Mouse (Mus musculus): ENCODE data around the gene Dll1. TPM values are rescaled to one million over a fixed set of nuclear protein-coding genes. Genes with fewer than 3 reads are reported as not detected.

Dll1 gene
- polyA plus RNA-seq, 2 experiments: 7.3 to 10.1 TPM

DNA sequence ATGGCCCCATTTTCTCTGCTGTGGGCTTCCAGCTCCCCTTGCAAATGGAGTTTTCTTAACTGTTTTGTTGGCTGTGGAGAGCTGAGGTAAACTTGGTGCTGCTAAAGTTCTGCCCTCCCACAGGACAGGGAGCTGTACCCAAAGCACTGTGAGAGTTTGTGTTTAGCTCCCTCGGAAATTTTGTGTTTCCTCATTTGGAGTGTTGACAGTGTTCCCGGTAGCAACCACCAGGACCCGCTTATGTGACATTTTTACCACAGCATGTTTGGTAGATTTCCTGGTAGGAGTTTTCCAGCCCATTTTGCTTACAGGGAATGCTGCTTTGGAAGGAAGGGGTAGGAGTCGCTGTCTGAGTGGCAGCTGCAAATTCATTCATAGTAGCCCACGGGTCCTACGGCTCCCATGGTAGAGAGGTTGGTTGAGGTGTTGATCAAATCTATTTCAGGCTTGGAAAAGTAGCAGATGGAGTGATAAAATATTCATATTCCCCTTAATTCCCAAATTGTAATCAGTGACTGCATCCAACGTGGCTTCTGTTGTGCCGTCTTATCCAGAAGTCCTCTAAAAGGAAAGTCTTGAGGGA, 43.4 kb upstream of the Dll1 start:
- Histone ChIP-seq H3K9me3 (ENCODE audit: control insufficient read depth, low read length) (no peaks in the 10 kb centered on the region), H3K36me3 (ENCODE audit: control insufficient read depth, insufficient read depth, low read length) (peaks cover 95% of the 10 kb centered on the region), H3K4me2 (replicated peaks; ENCODE audit: low read depth, low read length, severe bottlenecking) (no peak overlapping the region), H3K27ac (replicated peaks; ENCODE audit: low read depth, low read length) (no peak overlapping the region), H3K4me3 (replicated peaks; ENCODE audit: low read length) (no peak overlapping the region), H3K27me3 (ENCODE audit: control insufficient read depth, insufficient read depth, low read length) (no peaks in the 10 kb centered on the region), H3K9ac (ENCODE audit: low read depth, low read length, severe bottlenecking) (no peak overlapping the region), H3K4me1 (ENCODE audit: control insufficient read depth, insufficient read depth, low read length) (no peaks in the 10 kb centered on the region)
- ATAC-seq (ENCODE audit: low FRiP score, low read depth) (no peak), DNase-seq (ENCODE audit: low spot score) (no peak)
- WGBS: 89% methylated on average over 8 of the region's 8 CpGs
- no peak for TF ChIP-seq POLR2A (IDR thresholded peaks at IDR 0.05; ENCODE audit: borderline replicate concordance, extremely low read depth, insufficient read depth, insufficient read length)

DNA sequence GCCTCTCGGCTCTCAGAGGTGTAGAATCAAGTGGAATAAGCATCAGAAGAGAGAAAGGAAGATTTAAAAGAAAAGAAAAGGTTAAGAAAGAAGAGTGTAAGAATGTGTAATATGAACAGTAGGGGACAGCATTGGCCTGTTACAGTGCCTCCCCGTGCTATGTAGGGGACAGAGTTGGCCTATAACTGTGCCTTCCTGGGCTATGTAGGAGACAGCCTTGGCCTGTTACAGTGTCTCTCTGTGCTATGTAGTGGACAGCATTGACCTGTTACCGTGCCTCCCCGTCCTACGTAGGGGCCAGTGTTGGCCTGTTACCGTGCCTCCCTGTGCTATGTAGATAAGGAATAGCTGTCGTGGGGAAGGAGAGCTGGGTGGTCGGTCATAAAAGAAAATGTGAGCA, 42.9 kb upstream of the Dll1 start:
- WGBS: 84% methylated on average over 8 of the region's 8 CpGs
- Histone ChIP-seq H3K4me2 (replicated peaks; ENCODE audit: low read depth, low read length, severe bottlenecking) (no peak overlapping the region), H3K27me3 (ENCODE audit: control insufficient read depth, insufficient read depth, low read length) (no peaks in the 10 kb centered on the region), H3K9ac (ENCODE audit: low read depth, low read length, severe bottlenecking) (no peak overlapping the region), H3K27ac (replicated peaks; ENCODE audit: low read depth, low read length) (no peak overlapping the region), H3K36me3 (ENCODE audit: control insufficient read depth, insufficient read depth, low read length) (peaks cover 95% of the 10 kb centered on the region), H3K4me3 (replicated peaks; ENCODE audit: low read length) (no peak overlapping the region), H3K9me3 (ENCODE audit: control insufficient read depth, low read length) (no peaks in the 10 kb centered on the region), H3K4me1 (ENCODE audit: control insufficient read depth, insufficient read depth, low read length) (no peaks in the 10 kb centered on the region)
- DNase-seq (ENCODE audit: low spot score) (no peak), ATAC-seq (ENCODE audit: low FRiP score, low read depth) (no peak)
- TF ChIP-seq POLR2A (IDR thresholded peaks at IDR 0.05; ENCODE audit: borderline replicate concordance, extremely low read depth, insufficient read depth, insufficient read length): no peak

DNA sequence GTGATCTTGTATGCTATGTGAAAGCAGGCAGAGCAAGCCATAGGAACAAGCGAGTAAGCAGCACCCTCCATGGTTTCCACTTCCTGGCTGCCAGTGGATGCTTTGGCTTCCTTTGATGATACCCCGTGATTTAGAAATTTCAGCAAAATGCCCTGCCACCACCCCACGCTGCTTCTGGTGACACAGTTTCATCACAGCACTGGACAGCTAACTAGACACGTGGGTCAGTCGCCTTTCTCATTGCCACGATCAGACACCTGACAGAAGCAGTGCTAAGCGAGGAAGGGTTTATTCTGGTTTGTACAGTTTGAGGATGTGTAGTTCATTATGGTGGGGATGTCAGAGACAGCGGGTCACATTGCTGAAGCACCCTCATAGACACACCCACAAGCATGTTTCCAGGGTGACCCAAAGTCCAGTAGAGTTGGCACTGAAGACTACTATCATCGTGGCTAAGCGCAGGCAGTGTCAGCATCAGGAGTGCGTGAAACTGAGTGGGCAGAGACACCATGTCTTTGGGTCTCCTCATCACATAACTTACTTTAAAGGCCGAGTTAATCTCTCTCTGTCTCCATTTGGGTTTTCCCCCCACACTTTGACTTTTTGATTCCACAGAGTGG, 40.0 kb upstream of the Dll1 start:
- no peak overlapping the region for H3K27ac ChIP-seq (replicated peaks; ENCODE audit: low read depth, low read length)
- H3K9me3 ChIP-seq (ENCODE audit: control insufficient read depth, low read length): no peaks in the 10 kb centered on the region
- ATAC-seq (ENCODE audit: low FRiP score, low read depth): no peak
- no peak overlapping the region for H3K4me3 ChIP-seq (replicated peaks; ENCODE audit: low read length)
- peaks cover 90% of the 10 kb centered on the region for H3K36me3 ChIP-seq (ENCODE audit: control insufficient read depth, insufficient read depth, low read length)
- H3K9ac ChIP-seq (ENCODE audit: low read depth, low read length, severe bottlenecking): no peak overlapping the region
- no peaks in the 10 kb centered on the region for H3K27me3 ChIP-seq (ENCODE audit: control insufficient read depth, insufficient read depth, low read length)
- 92% methylated on average over 12 of the region's 12 CpGs for WGBS
- DNase-seq (ENCODE audit: low spot score): no peak
- H3K4me1 ChIP-seq (ENCODE audit: control insufficient read depth, insufficient read depth, low read length): no peaks in the 10 kb centered on the region
- H3K4me2 ChIP-seq (replicated peaks; ENCODE audit: low read depth, low read length, severe bottlenecking): no peak overlapping the region
- no peak for TF ChIP-seq POLR2A (IDR thresholded peaks at IDR 0.05; ENCODE audit: borderline replicate concordance, extremely low read depth, insufficient read depth, insufficient read length)

DNA sequence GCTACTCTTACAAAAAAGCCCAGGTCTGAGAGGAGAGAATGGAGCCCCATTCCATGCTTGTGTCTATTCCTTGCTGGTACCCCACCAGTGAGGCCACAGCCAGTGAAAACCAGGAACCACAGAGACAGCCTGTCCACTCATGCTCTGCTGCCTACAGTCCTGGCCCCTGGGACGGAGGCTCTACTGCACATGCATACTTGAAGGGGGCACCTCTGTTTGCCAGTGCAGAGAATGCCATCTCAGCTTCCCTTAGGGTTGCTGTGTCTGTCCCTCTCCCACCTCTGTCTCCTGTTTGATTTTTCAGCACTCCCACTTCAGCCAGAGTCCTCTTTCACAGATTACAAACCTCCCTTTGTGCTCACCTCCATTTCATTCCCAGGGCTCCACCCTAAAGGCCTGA, 34.2 kb upstream of the Dll1 start:
- TF ChIP-seq POLR2A (IDR thresholded peaks at IDR 0.05; ENCODE audit: borderline replicate concordance, extremely low read depth, insufficient read depth, insufficient read length): no peak
- Histone ChIP-seq H3K4me2 (replicated peaks; ENCODE audit: low read depth, low read length, severe bottlenecking) (no peak overlapping the region), H3K4me1 (ENCODE audit: control insufficient read depth, insufficient read depth, low read length) (no peaks in the 10 kb centered on the region), H3K27ac (replicated peaks; ENCODE audit: low read depth, low read length) (no peak overlapping the region), H3K36me3 (ENCODE audit: control insufficient read depth, insufficient read depth, low read length) (peaks cover 85% of the 10 kb centered on the region), H3K9me3 (ENCODE audit: control insufficient read depth, low read length) (no peaks in the 10 kb centered on the region), H3K4me3 (replicated peaks; ENCODE audit: low read length) (no peak overlapping the region), H3K9ac (ENCODE audit: low read depth, low read length, severe bottlenecking) (no peak overlapping the region), H3K27me3 (ENCODE audit: control insufficient read depth, insufficient read depth, low read length) (no peaks in the 10 kb centered on the region)
- DNase-seq (ENCODE audit: low spot score) (no peak), ATAC-seq (ENCODE audit: low FRiP score, low read depth) (no peak)
- 88% methylated on average over 1 of the region's 1 CpGs for WGBS

DNA sequence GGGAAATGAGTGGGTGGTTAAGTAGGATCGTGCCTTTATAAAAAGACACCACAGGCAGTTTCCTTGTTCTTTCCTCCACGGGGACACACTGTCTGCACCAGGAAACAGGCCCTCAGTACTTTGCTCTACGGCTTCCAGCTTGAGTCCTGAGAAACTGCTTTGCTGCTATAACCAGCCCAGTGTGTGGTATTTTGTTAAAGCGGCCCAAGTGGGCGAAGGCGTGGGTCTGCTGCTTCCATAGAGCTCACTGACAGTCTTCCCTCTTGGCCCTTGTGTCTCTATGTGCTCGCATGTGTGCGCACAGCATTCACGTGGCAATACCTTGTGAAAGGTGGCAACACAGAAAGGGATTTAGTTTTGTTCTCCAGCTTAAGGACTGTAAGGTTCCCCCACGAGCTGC, 32.6 kb upstream of the Dll1 start:
- no peak overlapping the region for H3K4me3 ChIP-seq (replicated peaks; ENCODE audit: low read length)
- no peak overlapping the region for H3K9ac ChIP-seq (ENCODE audit: low read depth, low read length, severe bottlenecking)
- DNase-seq (ENCODE audit: low spot score) (no peak), ATAC-seq (ENCODE audit: low FRiP score, low read depth) (no peak)
- no peak overlapping the region for H3K27ac ChIP-seq (replicated peaks; ENCODE audit: low read depth, low read length)
- H3K9me3 ChIP-seq (ENCODE audit: control insufficient read depth, low read length): no peaks in the 10 kb centered on the region
- H3K4me2 ChIP-seq (replicated peaks; ENCODE audit: low read depth, low read length, severe bottlenecking): no peak overlapping the region
- H3K27me3 ChIP-seq (ENCODE audit: control insufficient read depth, insufficient read depth, low read length): no peaks in the 10 kb centered on the region
- WGBS: 91% methylated on average over 10 of the region's 10 CpGs
- TF ChIP-seq POLR2A (IDR thresholded peaks at IDR 0.05; ENCODE audit: borderline replicate concordance, extremely low read depth, insufficient read depth, insufficient read length): no peak
- peaks cover 80% of the 10 kb centered on the region for H3K36me3 ChIP-seq (ENCODE audit: control insufficient read depth, insufficient read depth, low read length)
- no peaks in the 10 kb centered on the region for H3K4me1 ChIP-seq (ENCODE audit: control insufficient read depth, insufficient read depth, low read length)
